Mouse (Mus musculus) B cell, adult (primary cell): ENCODE results near the gene Prc1. TPM values are rescaled to one million over a fixed set of nuclear protein-coding genes. Genes with fewer than 3 reads are reported as not detected.

Experiments used
- total RNA-seq: library from RNA; stranded (reverse); gene quantifications from 4 replicates; pipeline ENCODE4 v1.2.4, GENCODE M21; 2023; ENCODE audit not compliant: inconsistent age

The Prc1 gene
- total RNA-seq: 3.0 to 6.1 TPM (median 5.3 TPM) in 4 replicates

DNA sequence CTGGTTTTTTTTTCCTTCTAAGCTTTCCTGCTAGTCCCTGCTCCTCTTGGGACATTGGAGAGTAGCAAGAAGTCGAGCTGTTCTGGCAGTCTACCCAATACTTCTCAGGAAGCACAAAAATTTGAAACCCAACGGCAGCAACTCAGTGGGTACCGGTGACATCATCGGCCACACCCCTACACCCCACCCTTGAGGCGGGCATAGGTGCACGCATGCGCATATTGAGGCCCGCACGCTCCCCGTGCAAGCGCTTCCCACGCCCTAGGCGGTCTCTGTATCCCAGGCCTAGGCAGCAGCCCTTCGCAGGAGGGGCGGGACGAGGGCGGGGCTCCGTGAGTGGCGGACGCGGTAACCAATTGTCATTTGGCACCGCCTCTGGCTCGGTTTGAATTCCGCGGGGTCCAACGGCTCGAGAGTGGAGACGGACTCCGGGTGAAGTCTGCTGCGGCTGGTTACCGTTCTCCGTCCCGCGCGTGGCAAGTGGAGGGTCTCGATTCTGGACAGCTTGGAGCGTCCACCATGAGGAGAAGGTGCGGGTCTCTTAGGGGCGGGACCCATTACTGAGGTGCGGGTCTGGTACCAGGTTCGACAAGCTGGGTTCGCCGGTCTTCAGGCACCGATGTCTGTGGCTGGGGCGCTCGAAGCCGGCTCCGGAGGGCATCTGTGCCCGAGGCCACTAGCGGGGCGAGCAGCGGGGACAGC lies at the start of gene Prc1:
Prc1 (plus strand) TSS at position 389 of the 702 bp plus-strand sequence.

DNA sequence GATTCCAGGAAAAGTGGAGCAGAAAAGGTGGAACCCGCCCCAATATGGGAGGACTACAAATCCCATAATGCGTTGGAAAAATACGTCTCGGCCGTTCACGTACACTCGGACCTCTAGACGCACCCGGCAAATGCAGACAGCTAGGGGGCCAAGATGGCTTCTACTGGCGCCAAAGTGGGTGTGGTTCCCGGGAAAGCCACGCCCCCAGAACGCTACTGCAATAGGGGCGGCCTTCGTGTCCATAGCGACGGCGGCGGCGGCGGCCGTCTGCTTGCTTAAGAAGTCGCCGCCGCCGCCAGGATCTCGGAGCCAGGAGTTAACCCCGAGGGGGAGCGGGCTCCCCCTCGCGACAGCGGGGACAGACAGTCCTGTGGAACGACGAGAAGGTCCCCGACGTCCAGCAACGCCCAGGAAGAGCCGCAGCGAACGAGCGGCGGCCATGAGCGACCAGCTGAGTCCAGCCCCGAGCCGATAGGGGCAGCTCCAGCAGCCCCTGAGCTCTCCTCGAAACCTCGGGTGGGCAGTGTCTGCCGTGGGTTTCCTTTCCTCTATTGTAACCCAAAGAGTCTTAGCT lies 48.0 kb upstream of the Prc1 start, which contains the start of gene Ttll13:
Ttll13 (plus strand) TSS at position 229 of the 574 bp plus-strand sequence.

DNA sequence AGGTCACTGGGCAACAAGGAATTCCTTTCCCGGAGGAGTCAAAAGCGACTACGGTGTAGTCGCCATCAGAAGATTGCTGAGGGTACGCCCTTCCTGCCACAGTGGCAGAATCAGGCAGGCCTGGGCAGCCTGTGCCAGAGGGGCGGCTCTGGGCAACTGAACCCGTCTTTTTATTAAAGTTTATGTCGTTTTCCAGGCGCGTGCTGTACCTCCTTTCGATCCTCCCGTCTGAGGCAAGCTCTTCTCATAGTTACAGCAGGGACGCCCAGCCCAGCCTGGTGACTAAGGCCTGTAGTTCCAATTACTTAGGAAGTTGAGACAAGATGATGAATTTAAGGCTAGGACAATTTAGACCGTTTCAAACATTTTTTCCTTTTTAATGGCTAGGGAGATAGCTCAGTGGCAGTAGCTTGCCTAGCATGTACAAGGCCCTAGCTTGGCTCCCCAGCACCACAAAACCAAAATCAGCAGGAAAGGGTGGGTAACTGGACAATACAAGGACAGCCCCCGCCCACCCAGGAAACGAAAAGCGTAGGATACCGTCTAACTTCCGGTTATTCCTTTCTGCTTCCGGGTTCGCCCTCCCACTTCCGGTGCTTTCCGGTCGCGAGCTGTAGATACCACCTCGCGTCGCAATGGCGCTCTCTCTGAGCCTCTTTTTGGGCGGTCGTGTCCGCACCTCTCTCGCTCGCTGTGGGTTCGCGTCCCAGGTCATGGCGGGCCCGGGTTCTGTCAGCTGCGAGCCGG lies 33.5 kb upstream of the Prc1 start, which contains the start of gene Ngrn:
Ngrn (plus strand) TSS at position 591 of the 747 bp plus-strand sequence.

DNA sequence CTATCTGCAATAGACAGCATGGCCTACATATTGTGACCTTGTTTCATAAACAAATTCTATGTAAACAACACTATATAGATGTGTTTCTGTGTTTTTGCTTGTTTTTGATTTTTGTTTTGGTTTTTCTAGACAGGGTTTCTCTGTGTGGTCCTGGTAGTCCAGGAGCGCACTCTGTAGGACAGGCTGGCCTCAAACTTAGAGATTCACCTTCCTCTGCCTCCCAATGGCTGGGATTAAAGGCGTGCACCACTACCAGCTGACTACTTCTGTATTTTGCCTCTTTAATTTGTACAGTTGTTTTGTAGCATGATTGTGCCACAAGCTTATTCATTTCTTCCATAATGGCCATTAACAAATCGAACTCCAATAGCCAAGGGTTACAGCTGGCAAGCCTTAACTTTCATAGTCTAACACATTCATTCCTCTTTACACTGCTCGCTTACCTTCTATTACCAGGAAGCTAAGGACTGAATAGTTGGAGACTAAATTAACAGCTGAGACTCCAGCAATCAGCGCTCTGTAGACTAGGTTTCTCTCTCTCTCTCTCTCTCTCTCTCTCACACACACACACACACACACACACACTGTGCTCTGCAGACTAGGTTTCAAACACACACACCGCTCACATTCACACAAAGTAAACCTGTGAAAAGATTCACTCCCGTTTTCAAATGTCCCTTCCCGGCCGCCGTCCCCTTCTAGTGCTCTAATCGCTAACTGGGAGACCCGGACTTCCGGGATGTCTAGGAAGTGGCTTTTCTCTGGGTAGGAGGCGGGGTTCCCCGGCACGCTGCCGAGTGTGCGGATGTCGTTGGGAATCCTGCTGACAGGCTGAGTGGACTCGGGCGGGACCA lies 25.1 kb upstream of the Prc1 start, which contains the start of gene Vps33b:
Vps33b (plus strand) TSS at position 753 of the 854 bp plus-strand sequence.

DNA sequence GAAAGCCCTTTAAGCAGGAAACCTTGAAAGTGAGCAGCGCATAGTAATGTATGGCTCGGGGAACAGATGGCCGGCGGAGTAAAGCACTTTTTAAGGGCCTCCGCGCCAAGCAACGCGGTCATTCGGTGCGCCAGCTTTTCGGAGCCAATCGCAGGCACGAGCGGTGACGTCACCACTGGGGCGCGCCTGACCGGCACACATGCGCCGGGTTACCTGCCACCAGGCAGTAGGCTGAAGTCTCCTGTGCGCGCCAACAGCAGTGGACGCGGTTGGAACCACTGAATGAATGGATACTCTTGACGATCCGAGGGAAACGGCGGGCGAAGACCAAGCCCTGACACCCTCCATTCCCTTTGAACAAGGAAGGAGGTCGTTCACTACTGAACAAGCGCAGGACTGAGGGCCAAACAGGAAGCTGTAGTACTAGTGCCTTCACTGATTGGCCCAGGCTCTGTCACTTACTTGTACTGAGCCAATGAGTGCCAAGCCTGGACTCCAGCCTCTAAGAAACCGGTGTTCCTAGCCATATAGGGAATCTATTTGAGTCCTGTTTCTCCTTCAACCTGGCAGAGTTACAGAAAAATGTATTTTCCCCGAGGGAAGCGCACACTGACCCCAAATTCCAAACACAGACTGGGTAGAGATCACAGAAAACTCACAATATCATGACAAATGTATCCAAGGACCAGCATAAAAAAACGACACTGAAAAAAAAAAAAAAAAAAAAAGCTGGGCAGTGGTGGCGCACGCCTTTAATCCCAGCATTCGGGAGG lies 30.0 kb downstream of the Prc1 start, which contains the start of gene Rccd1:
Rccd1 (minus strand) TSS at position 412 of the 773 bp plus-strand sequence.

DNA sequence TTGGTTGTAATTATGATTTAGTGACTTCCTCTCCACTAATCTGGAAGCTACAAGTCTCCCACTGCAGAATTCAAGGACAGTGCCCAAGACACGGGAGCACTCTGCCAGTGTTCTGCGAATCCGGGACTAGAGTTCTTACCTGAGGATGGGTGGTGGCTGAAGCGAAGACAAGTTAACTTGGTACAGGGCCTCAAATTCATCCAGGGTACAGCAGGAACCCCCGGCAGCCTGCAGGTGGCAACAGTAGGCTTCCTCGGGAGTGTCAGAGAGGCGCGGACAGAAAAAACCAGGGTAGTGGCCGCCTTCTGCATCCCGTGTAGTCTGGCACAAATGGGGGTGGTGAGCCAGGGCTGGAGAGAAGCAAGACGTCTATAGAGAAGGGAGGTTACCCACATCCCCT lies 46.5 kb downstream of the Prc1 start, which contains the start of gene Unc45a:
Unc45a (minus strand) TSS at position 213 of the 400 bp plus-strand sequence.

DNA sequence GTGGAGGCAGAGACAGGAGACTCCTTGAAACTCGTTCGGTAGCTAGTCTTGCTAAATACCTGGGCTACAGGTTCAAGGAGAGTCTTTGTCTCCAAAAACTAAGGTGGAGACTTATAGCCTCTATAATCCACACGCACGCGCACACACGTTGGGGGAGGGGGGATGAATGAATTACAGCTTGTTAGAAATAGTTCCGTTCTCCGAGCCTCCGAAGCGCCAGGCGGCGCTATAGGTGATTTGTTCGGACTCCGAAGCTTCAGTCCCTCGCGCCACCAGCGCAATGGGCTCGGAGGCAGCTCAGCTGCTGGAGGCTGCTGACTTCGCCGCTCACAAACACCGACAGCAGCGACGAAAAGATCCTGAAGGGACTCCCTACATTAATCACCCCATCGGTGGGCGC lies 48.6 kb downstream of the Prc1 start, which contains the start of gene Hddc3:
Hddc3 (plus strand) TSS at position 247 of the 400 bp plus-strand sequence.

Other genes with a start within 250 kb of the Prc1 start
- gene Idh2, start 179.1 kb upstream of the Prc1 start, total RNA-seq: 21.3 to 28.3 TPM (median 24.7 TPM) in 4 replicates
- gene Sema4b, start 107.6 kb upstream of the Prc1 start, total RNA-seq: 160 to 187 TPM (median 181 TPM) in 4 replicates
- gene Cib1, start 61.6 kb upstream of the Prc1 start, total RNA-seq: 99.8 to 120 TPM (median 105 TPM) in 4 replicates
- 5.3 to 7.0 TPM (median 5.8 TPM) in 4 replicates for gene Gdpgp1, start 61.6 kb upstream of the Prc1 start, total RNA-seq
- gene Ttll13, start 48.1 kb upstream of the Prc1 start, total RNA-seq: 0.72 to 1.1 TPM (median 0.85 TPM) in 4 replicates
- 11.5 to 19.3 TPM (median 15.4 TPM) in 4 replicates for gene Ngrn, start 33.2 kb upstream of the Prc1 start, total RNA-seq
- gene Vps33b, start 24.8 kb upstream of the Prc1 start, total RNA-seq: 34.4 to 40.6 TPM (median 38.5 TPM) in 4 replicates
- 25.3 to 30.0 TPM (median 28.4 TPM) in 4 replicates for gene Rccd1, start 30.0 kb downstream of the Prc1 start, total RNA-seq
- 90.2 to 97.5 TPM (median 95.7 TPM) in 4 replicates for gene Unc45a, start 46.6 kb downstream of the Prc1 start, total RNA-seq
- 6.1 to 20.0 TPM (median 10.3 TPM) in 4 replicates for gene Hddc3, start 48.7 kb downstream of the Prc1 start, total RNA-seq
- gene Man2a2, start 76.9 kb downstream of the Prc1 start, total RNA-seq: 97.1 to 110 TPM (median 103 TPM) in 4 replicates
- 24.3 to 39.6 TPM (median 29.6 TPM) in 4 replicates for gene Fes, start 93.5 kb downstream of the Prc1 start, total RNA-seq
- gene Furin, start 111.0 kb downstream of the Prc1 start, total RNA-seq: 48.4 to 61.1 TPM (median 54.8 TPM) in 4 replicates
- 12.6 to 17.3 TPM (median 13.7 TPM) in 4 replicates for gene Blm, start 240.7 kb downstream of the Prc1 start, total RNA-seq